Mouse (Mus musculus) olfactory bulb, adult 2 months (tissue): ENCODE results near the gene Olfr894.
"Not testable (repeated sequence)": the region's sequence is repeated elsewhere in the genome, so short reads cannot be mapped to it uniquely, and the experiment has no call there.

Experiments
- CTCF ChIP-seq: fragments of 200-500 bp; IDR thresholded peaks from 2 replicates; pipeline ENCODE4 v1.5.1; 2012; ENCODE audit warnings: low read depth, mild to moderate bottlenecking, low read length, moderate library complexity; ENCODE audit not compliant: insufficient read depth
- POLR2A ChIP-seq: fragments of 200-500 bp; IDR thresholded peaks from 2 replicates; pipeline ENCODE4 v1.6.1; 2012; ENCODE audit warnings: mild to moderate bottlenecking, low read depth, low read length, moderate library complexity; ENCODE audit not compliant: insufficient read depth

- not testable (repeated sequence) for TF ChIP-seq POLR2A, CTCF
Measured at GRCm38 (mm10) chr9:38168341-38168740, 49.5 kb upstream of the Olfr894 start.
